8 mouse cellular contexts compared by ENCODE assay signal in the genomic region with DNA sequence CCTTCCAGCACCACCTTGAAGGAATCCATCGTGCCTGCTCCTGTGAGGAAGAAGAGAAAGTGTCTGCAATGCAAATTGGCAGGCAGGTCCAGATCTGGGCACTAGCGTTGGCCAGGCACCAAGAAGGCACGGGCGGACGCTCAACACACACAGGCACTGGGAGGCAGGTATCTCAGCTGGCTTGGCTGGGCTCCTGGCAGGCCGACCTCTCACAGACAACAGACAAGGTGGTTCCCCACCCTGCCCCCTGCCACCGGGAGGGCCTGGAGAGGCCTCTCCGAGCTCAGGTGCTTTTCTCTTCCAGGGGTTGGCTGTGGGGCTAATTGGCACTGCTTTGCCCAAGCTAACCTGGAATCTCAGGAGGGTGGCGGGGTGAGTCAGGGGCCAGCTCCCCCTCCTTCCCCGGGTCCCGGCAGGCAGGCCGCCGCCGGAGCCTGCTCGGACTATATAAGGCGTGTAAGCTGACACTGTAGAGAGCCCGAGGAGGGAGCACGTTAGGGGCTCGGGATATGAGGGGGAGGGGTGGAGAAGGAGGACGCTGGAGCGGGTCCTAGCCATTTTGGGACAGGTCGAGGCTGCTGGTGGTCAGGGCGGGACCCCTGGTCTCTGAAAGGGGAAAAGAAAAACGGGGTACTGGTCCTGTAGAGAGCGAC. TPM values are rescaled to one million over a fixed set of nuclear protein-coding genes. Genes with fewer than 3 reads are reported as not detected.
DNase-seq lines count a peak whose midpoint lies in the region; ATAC-seq and TF ChIP-seq lines count a peak whose summit lies in the region.

No protein-coding gene starts in this region.

- H3K27me3 ChIP-seq in intestine, embryonic 14.5 days (replicated peaks; ENCODE audit: control insufficient read depth, insufficient read depth, low read length), result no peaks in the 10 kb centered on the region
- no peaks in the 10 kb centered on the region for H3K27me3 ChIP-seq in liver, embryonic 16.5 days (ENCODE audit: control insufficient read depth, insufficient read depth, low read depth, low read length)

- 2% methylated on average over 25 of the region's 25 CpGs for WGBS in intestine, embryonic 14.5 days
- WGBS in liver, embryonic 16.5 days (ENCODE audit: insufficient replicate concordance), result 8% methylated on average over 25 of the region's 25 CpGs
- WGBS in olfactory bulb, adult 2 months, result 3% methylated on average over 25 of the region's 25 CpGs

- peak; percentile 34 to 76 for DNase-seq in spleen, postnatal 4 days (ENCODE audit: low spot score in 2 of 2)
- DNase-seq in spleen, adult 12 weeks (ENCODE audit: low spot score), result no peak
- DNase-seq in cerebellum, adult 9-11 months, result peak; percentile 75
- DNase-seq in gastrocnemius, postnatal 10 days, result peak; percentile 68
- DNase-seq in intestine, embryonic 14.5 days (ENCODE audit: low spot score), result peak; percentile 83
- no peak for DNase-seq in frontal cortex, adult 2 months (ENCODE audit: extremely low spot score in 1 of 2, low spot score in 1 of 2)

- peak overlapping the region; percentile 83 for H3K4me2 ChIP-seq in intestine, embryonic 14.5 days (ENCODE audit: low read length)
- H3K4me2 ChIP-seq in liver, embryonic 16.5 days (ENCODE audit: low read depth, low read length), result peak overlapping the region; percentile 94

- peak overlapping the region; percentile 85 for H3K27ac ChIP-seq in intestine, embryonic 14.5 days (ENCODE audit: low read depth)
- peak overlapping the region; percentile 76 for H3K27ac ChIP-seq in liver, embryonic 16.5 days (ENCODE audit: low read length)
- H3K27ac ChIP-seq in olfactory bulb, adult 2 months (ENCODE audit: insufficient read depth, low read depth, low read length), result no peak overlapping the region

- H3K9ac ChIP-seq in intestine, embryonic 14.5 days (ENCODE audit: low read length), result peak overlapping the region; percentile 86
- H3K9ac ChIP-seq in liver, embryonic 16.5 days (ENCODE audit: low read depth, low read length), result peak overlapping the region; percentile 71

- peak; percentile 59 for ATAC-seq in intestine, embryonic 14.5 days (replicated peaks; ENCODE audit: low FRiP score, low TSS enrichment, low read depth)
- ATAC-seq in liver, embryonic 16.5 days (ENCODE audit: low read depth), result peak; percentile 36

- peaks cover 29% of the 10 kb centered on the region for H3K36me3 ChIP-seq in intestine, embryonic 14.5 days (ENCODE audit: control insufficient read depth, insufficient read depth, low read length)
- H3K36me3 ChIP-seq in liver, embryonic 16.5 days (ENCODE audit: control insufficient read depth, insufficient read depth), result no peaks in the 10 kb centered on the region

- TF ChIP-seq CTCF in olfactory bulb, adult 2 months (IDR thresholded peaks at IDR 0.05; ENCODE audit: insufficient read depth, low read depth, low read length), result no peak

- 0 out of 2 replicates have a peak, but pooled peaks have one; percentile 15 for TF ChIP-seq POLR2A in olfactory bulb, adult 2 months (IDR thresholded peaks at IDR 0.05; ENCODE audit: insufficient read depth, low read depth, low read length)

- peak overlapping the region; percentile 77 for H3K4me3 ChIP-seq in intestine, embryonic 14.5 days (ENCODE audit: low read depth, low read length)
- H3K4me3 ChIP-seq in liver, embryonic 16.5 days (ENCODE audit: low read depth, low read length), result peak overlapping the region; percentile 69
- peak overlapping the region; percentile 79 for H3K4me3 ChIP-seq in olfactory bulb, adult 2 months (ENCODE audit: insufficient read depth, low read depth, low read length)

- H3K9me3 ChIP-seq in intestine, embryonic 14.5 days (ENCODE audit: control insufficient read depth, low read length), result no peaks in the 10 kb centered on the region
- H3K9me3 ChIP-seq in liver, embryonic 16.5 days (replicated peaks; ENCODE audit: control insufficient read depth, low read length), result no peaks in the 10 kb centered on the region

- peaks cover 26% of the 10 kb centered on the region for H3K4me1 ChIP-seq in intestine, embryonic 14.5 days (replicated peaks; ENCODE audit: control insufficient read depth, insufficient read depth, low read length)
- peaks cover 27% of the 10 kb centered on the region for H3K4me1 ChIP-seq in liver, embryonic 16.5 days (ENCODE audit: control insufficient read depth, low read depth, low read length)
- H3K4me1 ChIP-seq in olfactory bulb, adult 2 months (ENCODE audit: control insufficient read depth, insufficient read depth, low read length), result peaks cover 32% of the 10 kb centered on the region

RNA-seq across cellular contexts. Expression of a gene that starts 1.0 kb away (rescaled TPM):
- 100 to 1,000 TPM; 458 to 513 TPM for total RNA-seq in gastrocnemius, postnatal 10 days (2021)
- 253 and 260 TPM in 2 replicates for polyA plus RNA-seq in intestine, embryonic 14.5 days (2014; fragmentation: Nextera tagmentation; extraction: Ambion mirVana)
- polyA plus RNA-seq in liver, embryonic 16.5 days (2015; fragmentation: Nextera tagmentation; extraction: Ambion mirVana), result 24.4 and 27.9 TPM in 2 replicates
- not detected in 2 replicates for polyA plus RNA-seq in olfactory bulb, adult 2 months (2012; ENCODE audit: insufficient read depth, insufficient read length, low replicate concordance, missing spikeins)
- polyA plus RNA-seq in frontal cortex, adult 2 months (2012; rRNA removed), result 174 and 242 TPM in 2 replicates

RNA-seq across cellular contexts. Expression of a gene that starts 16.6 kb away (rescaled TPM):
- total RNA-seq in gastrocnemius, postnatal 10 days (2021), result 1 to 10 TPM; 2.0 to 4.0 TPM
- 1.9 and 2.5 TPM in 2 replicates for polyA plus RNA-seq in intestine, embryonic 14.5 days (2014; fragmentation: Nextera tagmentation; extraction: Ambion mirVana)
- polyA plus RNA-seq in liver, embryonic 16.5 days (2015; fragmentation: Nextera tagmentation; extraction: Ambion mirVana), result 9.3 and 10.9 TPM in 2 replicates
- not detected in 2 replicates for polyA plus RNA-seq in olfactory bulb, adult 2 months (2012; ENCODE audit: insufficient read depth, insufficient read length, low replicate concordance, missing spikeins)
- polyA plus RNA-seq in frontal cortex, adult 2 months (2012; rRNA removed), result 14.7 and 19.6 TPM in 2 replicates

RNA-seq across cellular contexts. Expression of a gene that starts 24.0 kb away (rescaled TPM):
- 10 to 100 TPM; 12.7 to 13.7 TPM for total RNA-seq in gastrocnemius, postnatal 10 days (2021)
- polyA plus RNA-seq in intestine, embryonic 14.5 days (2014; fragmentation: Nextera tagmentation; extraction: Ambion mirVana), result 63.9 and 73.1 TPM in 2 replicates
- polyA plus RNA-seq in liver, embryonic 16.5 days (2015; fragmentation: Nextera tagmentation; extraction: Ambion mirVana), result 20.9 and 22.0 TPM in 2 replicates
- polyA plus RNA-seq in olfactory bulb, adult 2 months (2012; ENCODE audit: insufficient read depth, insufficient read length, low replicate concordance, missing spikeins), result not detected in 2 replicates
- polyA plus RNA-seq in frontal cortex, adult 2 months (2012; rRNA removed), result 83.9 and 92.8 TPM in 2 replicates

RNA-seq across cellular contexts. Expression of a gene that starts 24.6 kb away (rescaled TPM):
- total RNA-seq in gastrocnemius, postnatal 10 days (2021), result 10 to 100 TPM; 52.6 to 71.2 TPM
- 120 and 134 TPM in 2 replicates for polyA plus RNA-seq in intestine, embryonic 14.5 days (2014; fragmentation: Nextera tagmentation; extraction: Ambion mirVana)
- 6.1 and 7.7 TPM in 2 replicates for polyA plus RNA-seq in liver, embryonic 16.5 days (2015; fragmentation: Nextera tagmentation; extraction: Ambion mirVana)
- polyA plus RNA-seq in olfactory bulb, adult 2 months (2012; ENCODE audit: insufficient read depth, insufficient read length, low replicate concordance, missing spikeins), result not detected in 2 replicates
- 366 and 391 TPM in 2 replicates for polyA plus RNA-seq in frontal cortex, adult 2 months (2012; rRNA removed)

RNA-seq across cellular contexts. Expression of a gene that starts 48.4 kb away (rescaled TPM):
- 1 to 10 TPM; 2.1 to 2.5 TPM for total RNA-seq in gastrocnemius, postnatal 10 days (2021)
- 0.55 and 0.70 TPM in 2 replicates for polyA plus RNA-seq in intestine, embryonic 14.5 days (2014; fragmentation: Nextera tagmentation; extraction: Ambion mirVana)
- polyA plus RNA-seq in liver, embryonic 16.5 days (2015; fragmentation: Nextera tagmentation; extraction: Ambion mirVana), result not detected in 2 replicates
- not detected in 2 replicates for polyA plus RNA-seq in olfactory bulb, adult 2 months (2012; ENCODE audit: insufficient read depth, insufficient read length, low replicate concordance, missing spikeins)
- 67.1 and 81.0 TPM in 2 replicates for polyA plus RNA-seq in frontal cortex, adult 2 months (2012; rRNA removed)

Comparison
In these comparisons a context has a peak if more than half of its experiments do, and no peak if none do; other contexts are left out.
1. DNase-seq: peak in spleen, postnatal 4 days (2 of 2), cerebellum, adult 9-11 months (single experiment), gastrocnemius, postnatal 10 days (single experiment) and intestine, embryonic 14.5 days (single experiment); none in spleen, adult 12 weeks (single experiment) and frontal cortex, adult 2 months (0 of 2).
2. Peak in every context shown above with its lines, with median percentiles within 50 percentile points of each other: H3K4me3 ChIP-seq.